Mouse (Mus musculus) bone marrow, adult 2 months (tissue): Measurements from ENCODE around the gene Rps28.

Source experiments
- CTCF ChIP-seq: fragments of 200-500 bp; IDR thresholded peaks from 2 replicates; pipeline ENCODE4 v1.5.1; 2011; ENCODE audit warnings: low read length, control low read depth; ENCODE audit not compliant: control insufficient read depth, insufficient read depth
- POLR2A ChIP-seq: fragments of 200-500 bp; IDR thresholded peaks from 2 replicates; pipeline ENCODE4 v1.6.1; 2011; ENCODE audit warnings: low read depth, mild to moderate bottlenecking, control low read depth, low read length, borderline replicate concordance; ENCODE audit not compliant: control insufficient read depth

DNA sequence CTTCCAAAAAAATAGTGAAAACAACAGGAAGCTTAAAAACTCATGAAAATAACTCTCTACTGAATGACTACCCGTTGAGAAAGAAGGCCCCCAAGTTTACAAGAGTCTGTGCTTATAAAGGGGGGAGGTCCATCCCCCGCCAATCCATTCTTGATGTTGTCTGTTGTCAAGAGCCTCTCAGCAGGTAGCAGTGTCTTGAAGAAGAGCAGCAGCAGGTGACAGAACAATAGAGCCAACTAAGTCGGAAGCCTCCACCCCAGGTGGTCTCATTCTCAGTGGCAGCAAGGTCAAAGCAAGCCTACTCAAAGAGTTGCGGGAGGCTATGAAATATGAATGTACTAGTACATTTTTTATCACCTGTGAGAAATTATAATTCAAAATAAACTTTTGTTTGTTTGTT is 33.5 kb upstream of the Rps28 start:
- TF ChIP-seq POLR2A (no peak), CTCF (no peak)
